Mouse (Mus musculus) A20 (cell line): ENCODE data around the gene Immt.
"Not testable (repeated sequence)": the region's sequence is repeated elsewhere in the genome, so short reads cannot be mapped to it uniquely, and the experiment has no call there.

Experiments
- DNase-seq: peaks from one replicate; pipeline ENCODE4 v3.0.0-alpha.2; 2011; ENCODE audit warnings: low read depth, low spot score

Gene Immt

DNA sequence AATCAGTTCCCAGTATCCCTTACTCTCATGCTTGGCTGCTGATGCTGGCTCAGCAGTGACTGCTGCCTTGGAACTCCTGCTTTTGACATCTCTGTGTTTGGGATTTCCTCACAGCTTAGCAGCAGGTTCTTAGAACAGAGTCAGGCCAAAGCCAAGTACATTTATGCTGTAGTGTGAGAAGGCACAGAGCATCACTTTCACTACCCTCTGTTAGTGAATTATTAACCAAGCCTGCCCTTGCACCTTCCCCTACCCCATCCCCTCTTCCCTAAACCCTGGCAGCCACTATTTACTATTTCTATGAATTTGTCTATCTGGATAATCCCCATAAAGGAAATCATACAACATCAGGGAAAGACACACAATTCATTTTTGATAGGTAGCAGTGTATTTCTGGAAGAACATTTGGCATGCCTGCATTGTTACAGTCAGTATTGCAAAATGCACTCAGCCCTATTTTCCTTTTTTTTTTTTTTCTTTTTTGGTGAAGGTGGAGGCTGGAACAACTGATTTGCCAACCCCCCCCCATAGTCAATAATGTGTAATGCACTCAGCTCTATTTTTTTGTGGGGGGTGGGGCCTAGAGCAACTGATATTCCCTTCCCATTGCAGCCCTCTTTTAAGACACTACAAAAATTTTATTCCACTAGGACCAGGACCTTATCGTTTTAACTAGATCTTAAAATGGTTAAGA is 9.6 kb downstream of the Immt start:
- no peak for DNase-seq

DNA sequence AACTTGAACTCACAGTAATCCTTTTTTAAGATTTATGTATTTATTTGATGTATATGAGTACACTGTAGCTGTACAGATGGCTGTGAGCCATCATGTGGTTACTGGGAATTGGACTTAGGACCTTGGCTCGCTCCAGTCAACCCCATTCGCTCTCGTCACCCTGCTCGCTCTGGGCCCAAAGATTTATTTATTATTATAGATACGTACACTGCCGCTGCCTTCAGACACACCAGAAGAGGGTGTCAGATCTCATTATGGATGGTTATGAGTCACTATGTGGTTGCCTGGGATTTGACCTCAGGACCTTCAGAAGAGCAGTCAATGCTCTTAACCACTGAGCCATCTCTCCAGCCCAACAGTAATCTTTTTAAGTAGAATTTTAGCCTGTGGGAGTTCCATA is 15.8 kb downstream of the Immt start:
- DNase-seq = not testable (repeated sequence)

DNA sequence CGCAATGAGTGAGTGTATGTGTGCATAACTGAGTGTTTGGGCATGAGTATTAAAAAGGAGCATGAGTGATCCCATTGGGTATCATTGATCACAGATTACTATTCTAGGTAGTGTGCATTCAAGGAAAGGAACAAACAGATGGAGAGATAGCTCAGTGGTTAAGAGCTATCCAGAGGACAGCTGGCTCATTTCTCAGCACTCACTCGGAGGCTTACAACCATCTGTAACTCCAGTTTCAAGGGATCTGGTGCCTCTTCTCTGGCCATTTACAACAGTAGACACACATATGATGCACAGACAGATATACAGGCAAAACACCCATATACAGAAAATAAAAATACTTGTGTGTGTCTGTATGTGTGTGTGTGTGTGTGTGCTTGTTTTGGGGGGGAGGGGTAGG is 36.6 kb downstream of the Immt start:
- DNase-seq = no peak

DNA sequence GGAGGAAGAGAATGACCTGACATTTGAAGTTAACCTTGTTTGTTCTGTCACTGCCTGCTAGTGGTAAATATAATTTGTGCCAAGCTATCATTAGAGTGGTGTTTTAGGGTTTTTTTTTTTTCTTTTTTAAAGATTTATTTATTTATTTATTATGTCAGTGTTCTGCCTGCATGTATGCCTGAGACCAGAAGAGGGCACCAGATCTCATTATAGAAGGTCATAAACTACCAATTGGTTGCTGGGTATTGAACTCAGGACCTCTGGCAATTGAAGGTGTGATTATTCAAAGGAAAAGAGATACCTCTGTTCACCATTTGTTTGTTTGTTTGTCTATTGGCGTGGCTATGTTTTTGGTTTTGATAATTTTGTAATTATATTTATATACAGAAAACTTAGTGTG is 37.7 kb downstream of the Immt start:
- peak; percentile 7 for DNase-seq

DNA sequence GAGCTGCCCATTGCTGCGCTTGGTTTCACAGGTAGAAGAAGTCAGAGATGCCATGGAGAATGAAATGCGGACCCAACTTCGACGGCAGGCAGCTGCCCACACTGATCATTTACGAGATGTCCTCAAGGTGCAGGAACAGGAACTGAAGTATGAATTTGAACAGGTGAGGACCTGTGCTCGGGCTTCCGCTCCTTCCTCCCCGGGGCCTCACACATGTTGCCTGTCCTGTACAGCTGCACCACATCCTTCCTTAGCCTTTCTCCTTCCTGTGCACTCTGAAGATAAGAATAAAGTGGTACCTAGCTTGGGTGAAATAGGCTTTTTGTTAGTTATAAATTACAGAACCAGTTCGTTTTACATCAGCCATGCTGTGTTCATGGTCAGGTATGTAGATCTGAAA is 40.3 kb downstream of the Immt start:
- no peak for DNase-seq

DNA sequence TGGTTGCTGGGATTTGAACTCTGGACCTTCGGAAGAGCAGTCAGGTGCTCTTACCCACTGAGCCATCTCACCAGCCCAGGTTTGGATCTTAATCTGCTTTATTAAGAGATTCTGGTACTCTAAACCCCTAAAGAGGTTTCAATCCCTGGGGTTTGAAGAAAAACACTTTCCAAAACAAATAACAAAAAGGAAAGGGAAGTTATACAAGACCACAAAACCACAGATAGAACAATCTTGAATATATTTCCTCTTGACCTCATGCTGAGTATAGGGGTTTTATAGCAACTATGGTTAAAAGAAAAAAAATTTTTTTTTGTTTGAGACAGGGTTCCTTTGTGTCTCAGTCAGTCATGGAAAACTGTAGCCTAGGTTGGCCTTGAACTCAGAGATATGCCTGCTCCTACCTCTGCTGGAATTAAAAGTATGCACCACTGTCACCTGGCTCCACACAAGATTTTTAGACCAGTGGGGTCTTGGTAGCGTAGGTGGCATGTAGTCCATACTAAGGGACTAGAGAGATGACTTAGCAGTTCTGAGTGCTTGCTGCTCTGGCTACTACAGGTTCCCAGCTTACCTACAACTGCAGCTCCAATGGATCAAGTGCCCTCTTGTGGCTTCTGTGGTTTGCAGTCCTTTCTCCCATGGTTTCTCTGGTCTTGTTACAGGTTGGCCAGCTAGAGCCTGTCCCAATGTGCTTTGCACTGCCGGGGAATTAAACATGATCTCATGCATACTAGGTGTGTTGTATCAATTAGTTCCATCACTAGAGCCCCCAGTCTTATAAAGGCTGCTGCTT is 47.0 kb downstream of the Immt start:
- DNase-seq = no peak

DNA sequence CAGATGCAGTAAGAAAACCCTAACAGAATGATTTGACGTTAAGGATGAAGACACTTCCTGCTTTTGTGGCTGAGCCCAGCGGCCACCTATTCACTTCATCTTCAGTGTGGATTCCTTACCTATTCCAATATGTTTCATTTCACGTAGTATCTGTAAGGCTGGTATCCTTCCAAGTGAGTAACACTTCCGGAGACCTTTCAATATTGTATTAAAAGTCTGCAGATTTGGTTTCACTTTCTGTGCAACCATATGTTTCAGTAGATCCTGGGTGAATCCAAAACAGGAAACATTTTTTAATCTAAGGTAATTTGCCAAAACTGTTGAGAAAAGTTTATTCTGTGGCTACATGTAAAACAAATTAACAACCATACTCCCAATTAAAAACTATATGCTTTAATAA is 62.1 kb downstream of the Immt start:
- DNase-seq = no peak

DNA sequence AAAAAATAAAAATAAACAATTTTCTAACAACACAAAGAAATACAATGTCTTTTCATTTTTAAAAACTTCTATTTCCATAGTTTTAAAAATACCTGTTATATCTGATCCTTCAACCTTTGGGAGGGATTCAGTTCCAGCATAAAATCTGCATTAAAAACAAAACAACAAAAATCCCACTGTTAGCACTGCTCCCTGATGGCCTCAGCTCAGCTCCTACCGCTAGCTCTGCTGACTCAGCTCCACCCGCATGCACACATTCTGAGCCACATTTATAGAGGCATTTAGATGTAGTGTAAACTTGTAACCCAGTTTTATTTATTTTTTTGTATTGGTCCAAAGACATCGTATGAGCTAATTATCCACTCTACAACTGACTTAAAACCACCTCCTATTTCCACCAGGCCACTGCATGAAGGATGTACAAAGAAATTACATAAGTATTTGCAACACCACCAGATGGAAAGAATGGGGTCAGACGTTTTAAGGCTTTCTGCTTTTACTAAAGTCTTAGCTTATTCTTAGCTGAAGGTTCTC is 76.6 kb downstream of the Immt start:
- peak; percentile 11 for DNase-seq

DNA sequence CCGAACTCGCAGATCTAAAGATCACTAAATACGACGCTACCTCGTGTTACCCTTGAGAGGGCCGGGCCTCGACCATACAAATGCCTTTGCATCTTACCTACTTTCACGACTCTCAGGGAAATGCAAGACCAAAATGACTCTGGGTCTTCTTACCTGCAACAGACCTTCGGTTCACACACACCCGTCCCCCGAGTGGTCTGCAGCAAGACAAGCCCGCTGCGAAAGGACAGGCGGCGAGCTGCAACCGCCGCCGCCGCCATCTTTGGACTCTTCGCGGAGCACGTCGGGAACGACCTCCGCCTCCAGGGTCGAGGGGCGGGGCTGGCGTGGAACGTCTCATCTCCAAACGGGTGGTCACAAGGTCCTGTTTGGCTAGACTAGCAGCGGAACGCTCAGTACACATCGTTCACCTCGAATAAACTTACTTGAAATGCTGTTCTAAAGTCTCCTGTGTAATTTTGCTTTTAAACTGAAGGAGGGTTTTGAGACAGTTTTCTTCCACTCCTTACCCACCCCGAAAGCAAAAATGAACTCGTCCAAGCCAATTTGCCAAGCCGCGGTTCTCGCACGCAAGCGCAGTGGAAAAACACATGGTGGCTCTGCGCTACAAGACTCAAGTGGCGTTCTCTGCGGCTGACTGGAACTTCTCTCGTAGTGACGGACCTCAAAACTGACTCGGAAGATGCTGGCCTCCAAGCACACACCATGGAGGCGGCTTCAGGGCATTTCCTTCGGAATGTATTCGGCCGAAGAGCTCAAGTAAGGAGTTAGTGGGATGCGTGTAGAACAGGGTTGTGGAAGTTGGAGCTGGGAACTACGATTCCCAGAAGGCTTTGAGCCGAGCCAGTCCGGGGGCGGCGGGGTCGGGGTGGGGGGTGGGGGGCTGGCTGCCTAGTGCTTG is 77.6 kb downstream of the Immt start, which contains the start of the genes Ptcd3 and Polr1a:
Gene Ptcd3, minus strand, starts transcription at position 270 of the 901 bp plus-strand sequence.
Gene Polr1a, plus strand, starts transcription at position 573 of the 901 bp plus-strand sequence.
- peak; percentile 92 for DNase-seq

DNA sequence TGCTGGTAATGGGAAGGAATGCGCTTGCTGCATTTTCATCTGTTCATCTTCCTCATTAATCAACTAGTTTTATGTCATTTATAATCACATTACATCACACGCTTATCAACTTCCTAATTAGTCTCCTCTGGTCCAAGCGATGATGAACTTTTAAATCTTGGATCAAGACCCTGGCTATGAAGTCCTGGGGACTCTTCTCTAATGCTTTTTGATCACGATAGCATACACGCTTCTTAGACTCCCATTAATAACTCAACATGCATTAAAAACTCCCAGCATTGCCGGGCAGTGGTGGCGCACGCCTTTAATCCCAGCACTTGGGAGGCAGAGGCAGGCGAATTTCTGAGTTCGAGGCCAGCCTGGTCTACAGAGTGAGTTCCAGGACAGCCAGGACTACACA is 78.3 kb downstream of the Immt start:
- no peak for DNase-seq

DNA sequence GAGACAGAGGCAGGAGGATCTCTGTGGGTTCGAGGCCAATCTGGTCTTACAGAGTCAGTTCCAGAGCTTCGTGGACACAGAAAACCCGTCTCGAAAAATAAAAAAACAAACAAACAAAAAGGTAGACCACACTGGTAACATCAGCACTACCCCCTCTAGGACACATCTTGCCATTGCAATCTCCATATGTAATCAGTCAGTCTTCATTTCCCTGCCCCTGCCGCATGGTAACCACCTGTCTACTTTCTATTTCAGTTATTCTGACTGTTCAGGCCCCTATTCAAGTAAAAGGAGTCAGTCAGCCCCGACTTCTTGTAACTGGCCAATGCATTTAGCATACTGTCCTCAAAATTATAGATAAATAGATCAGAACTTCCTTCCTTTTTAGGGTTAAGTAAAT is 78.7 kb downstream of the Immt start:
- peak; percentile 61 for DNase-seq

DNA sequence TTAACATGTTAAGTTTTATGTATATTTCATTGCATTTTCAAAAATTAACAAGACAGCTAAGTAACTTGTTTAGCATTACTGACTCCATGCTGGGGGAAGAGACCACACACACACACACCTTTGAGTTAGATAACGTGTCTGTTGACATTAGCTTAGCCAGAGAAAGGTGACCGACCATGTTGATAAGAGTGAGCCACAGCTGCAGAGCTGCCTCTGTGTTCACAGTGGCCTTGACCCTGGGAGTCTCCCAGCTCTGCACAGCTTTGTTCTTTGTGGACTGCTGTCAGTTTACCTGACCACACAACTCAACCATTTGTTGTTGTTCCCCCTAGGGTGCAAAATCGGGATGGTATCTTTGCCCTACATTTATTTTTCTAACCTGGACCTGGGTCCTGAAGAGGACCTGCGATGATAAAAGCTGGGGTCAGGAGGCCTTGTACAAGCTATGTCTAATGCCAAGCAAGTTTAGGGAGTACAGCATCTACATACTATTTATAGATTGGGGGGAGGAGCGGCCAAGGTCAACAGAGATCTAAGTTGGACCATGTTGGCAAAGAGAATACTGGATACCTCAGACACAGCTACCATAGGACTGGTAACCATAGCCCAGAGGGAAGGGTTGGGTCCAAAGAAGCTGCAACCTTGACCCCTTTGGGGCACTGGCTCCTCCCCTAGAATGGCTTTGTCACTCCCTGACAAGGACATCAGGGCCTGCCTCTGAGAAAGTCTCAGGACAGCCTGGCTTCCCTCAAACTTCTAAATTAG is 80.7 kb downstream of the Immt start:
- DNase-seq = no peak

DNA sequence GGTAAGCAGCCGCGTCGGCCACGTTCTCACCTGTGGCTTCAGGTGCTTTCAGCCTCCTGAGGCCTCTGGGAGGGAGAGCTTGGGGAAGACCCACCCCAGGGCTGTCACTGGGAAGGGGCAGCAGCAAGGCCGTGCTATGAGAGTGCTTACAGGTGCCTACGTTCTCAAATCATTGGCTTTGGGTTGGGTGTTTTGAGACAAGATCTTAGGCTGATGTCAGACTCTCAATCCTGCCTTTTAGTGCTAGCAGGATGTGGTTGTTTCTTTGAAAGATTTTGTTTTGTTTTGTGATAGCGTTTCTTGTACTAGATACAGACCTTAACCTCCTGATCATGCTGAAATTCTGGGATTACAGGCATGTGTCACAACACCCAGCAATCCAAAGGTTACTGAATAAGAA is 89.6 kb downstream of the Immt start:
- DNase-seq = no peak

DNA sequence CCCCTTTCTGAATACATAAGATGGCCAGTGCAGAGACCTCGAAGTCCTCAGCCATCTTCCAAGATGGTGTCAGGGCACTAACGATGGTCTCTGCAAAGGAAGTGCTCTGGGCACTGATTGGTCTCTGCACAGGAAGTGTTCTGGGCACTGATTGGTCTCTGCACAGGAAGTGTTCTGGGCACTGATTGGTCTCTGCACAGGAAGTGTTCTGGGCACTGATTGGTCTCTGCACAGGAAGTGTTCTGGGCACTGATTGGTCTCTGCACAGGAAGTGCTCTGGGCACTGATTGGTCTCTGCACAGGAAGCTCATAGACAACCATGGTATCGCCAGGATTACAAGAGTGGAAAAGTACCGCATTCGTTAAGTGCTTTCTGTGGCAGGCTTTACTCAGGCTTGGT is 94.1 kb downstream of the Immt start:
- DNase-seq = peak; percentile 4
